Mouse (Mus musculus) heart, postnatal 4 days (tissue): Measurements from ENCODE around the gene Eif4g3. TPM values are rescaled to one million over a fixed set of nuclear protein-coding genes. Genes with fewer than 3 reads are reported as not detected.

Source experiments
- DNase-seq: peaks from one replicate; pipeline ENCODE4 v3.0.0; 2021
- total RNA-seq, 2 experiments: library from RNA; stranded (reverse); gene quantifications; 2 replicates each; pipeline ENCODE4 v1.2.3; 2021

The Eif4g3 gene
- total RNA-seq, 2 experiments from 2014 or later, result 57.8 to 59.2 TPM

DNA sequence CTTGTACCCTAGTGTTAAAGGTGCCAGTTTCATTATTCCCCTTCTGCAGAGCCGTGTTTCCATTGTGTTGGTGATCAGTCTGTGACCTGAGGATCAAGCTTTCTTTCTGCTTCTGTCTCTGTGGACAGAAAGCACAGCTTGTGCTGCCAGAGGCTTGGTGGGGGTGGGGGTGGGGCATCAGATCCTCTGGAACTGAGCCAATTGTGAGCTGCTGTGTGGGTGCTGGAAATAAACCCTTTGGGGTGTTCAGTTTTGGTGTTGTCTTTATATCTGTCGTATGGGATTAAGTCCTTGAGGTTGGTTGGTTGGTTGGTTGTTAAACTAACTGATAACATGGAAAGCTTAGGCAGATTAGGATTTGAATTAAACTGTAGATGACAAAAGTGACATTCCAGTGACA lies 171.0 kb downstream of the Eif4g3 start:
- no peak for DNase-seq

DNA sequence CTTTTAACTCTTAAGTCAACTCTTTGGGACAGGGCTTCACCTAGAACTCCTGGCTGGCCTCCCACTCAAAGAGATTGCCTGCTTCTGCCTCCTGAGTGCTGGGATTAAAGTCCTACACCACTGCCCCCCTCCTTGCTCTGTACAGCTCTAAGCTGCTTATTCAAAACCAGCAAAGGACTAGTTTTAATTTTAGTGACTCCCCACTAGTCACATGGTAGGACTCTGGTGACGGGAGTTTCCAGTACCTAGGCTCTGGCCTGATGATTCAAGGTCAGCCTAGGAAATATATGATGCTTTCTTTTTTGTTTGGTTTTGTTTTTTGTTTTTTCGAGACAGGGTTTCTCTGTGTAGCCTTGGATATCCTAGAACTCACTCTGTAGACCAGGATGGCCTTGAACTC lies 172.0 kb downstream of the Eif4g3 start:
- DNase-seq, result no peak

DNA sequence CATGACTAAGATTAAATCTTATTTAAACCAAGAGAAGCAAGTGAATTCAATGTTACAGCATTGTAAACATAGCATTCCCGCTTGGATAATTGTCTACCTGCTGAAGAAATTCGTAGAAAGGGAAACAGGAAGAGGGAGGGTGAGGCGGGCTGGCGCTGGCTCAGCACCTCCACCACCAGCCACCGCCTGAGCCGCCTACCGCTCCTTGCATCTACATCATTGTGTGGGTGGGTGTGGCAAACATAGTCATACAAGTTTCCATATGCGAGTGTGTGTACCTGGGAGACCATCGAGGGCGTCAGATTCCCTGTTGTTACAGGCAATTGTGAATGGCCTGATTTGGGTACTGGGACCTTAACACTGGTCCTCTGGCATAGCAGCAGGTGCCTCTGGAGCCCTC lies 173.7 kb downstream of the Eif4g3 start:
- no peak for DNase-seq

GRCm38 (mm10) chr4:138168162-138168561 lies 175.3 kb downstream of the Eif4g3 start:
- no peak for DNase-seq

DNA sequence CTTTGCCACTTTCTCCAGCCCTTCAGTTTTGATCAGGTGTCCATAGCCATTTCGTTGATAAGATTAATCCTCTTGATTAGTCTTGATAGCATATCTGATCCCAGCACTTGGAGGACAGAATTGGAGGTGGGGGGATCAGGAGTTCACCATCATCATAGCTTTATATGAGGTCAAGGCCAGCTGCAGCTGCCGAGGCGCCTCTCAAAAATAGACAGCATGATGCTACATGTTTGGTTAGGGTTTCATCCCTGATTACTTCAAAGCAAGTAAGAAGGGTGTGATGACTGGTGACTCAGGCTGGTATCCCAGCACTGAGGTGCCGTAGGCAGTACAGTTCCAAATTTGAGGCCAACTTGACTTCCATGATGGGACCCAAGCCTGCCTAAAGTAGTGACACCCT lies 176.6 kb downstream of the Eif4g3 start:
- DNase-seq, result no peak

- no peak for DNase-seq
Measured at GRCm38 (mm10) chr4:138172686-138173085, 179.9 kb downstream of the Eif4g3 start.

DNA sequence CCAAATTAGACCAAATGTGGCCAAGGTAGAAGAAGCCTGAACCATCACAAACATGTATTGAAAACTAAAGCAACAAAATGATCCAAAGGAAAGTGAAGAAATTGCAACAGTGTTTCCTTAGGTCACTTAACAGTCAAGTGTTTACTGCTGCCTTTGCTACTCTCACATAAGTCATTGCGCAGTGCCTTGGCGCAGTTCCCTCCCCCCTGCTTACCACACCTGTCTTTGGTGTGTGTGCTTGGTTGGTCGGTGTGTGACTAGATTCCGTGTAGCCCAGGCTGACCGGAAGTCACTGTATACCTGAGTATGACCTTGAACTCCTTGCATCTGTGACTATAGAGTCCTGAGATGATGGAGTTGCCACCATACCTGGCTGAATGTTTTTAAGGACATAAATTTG lies 186.6 kb downstream of the Eif4g3 start:
- DNase-seq, result no peak

GRCm38 (mm10) chr4:138180719-138181118 lies 187.9 kb downstream of the Eif4g3 start:
- no peak for DNase-seq

GRCm38 (mm10) chr4:138184056-138184455 lies 191.2 kb downstream of the Eif4g3 start:
- DNase-seq, result no peak

DNA sequence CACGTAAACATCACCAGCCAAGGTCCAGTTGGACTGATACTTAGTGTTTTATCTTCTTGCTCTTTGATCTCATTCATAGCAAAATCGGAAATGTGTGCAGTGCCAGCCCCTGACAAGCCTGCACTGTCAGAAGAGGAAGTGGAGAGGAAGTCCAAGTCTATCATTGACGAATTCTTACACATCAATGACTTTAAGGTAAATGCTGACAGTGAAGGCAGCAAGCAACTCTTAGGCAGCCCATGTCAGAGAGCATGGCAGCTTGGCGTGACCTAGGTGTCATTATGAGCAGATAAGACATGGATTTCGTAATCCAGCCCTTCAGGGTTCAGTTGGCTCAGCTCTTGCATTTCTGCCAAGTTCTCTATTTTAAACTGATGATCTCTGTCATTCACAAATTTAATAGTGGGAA lies 191.8 kb downstream of the Eif4g3 start:
- DNase-seq, result no peak

- no peak for DNase-seq
Measured at GRCm38 (mm10) chr4:138185961-138186360, 193.1 kb downstream of the Eif4g3 start.

DNA sequence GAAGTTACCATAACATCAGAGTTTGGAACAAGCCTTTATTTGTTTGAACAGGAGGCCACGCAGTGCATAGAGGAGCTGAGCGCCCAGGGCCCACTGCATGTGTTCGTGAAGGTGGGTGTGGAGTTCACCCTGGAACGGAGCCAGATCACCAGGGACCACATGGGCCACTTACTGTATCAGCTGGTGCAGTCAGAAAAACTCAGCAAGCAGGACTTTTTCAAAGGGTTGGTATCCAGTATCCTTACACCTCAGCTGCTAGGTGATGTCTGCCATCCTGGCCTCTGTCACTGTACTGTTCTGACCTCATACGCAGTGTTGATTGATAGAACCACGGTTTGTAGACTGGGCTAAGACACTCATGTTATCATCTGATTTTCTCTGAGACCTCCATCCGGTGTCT lies 195.2 kb downstream of the Eif4g3 start:
- peak; percentile 17 for DNase-seq

DNA sequence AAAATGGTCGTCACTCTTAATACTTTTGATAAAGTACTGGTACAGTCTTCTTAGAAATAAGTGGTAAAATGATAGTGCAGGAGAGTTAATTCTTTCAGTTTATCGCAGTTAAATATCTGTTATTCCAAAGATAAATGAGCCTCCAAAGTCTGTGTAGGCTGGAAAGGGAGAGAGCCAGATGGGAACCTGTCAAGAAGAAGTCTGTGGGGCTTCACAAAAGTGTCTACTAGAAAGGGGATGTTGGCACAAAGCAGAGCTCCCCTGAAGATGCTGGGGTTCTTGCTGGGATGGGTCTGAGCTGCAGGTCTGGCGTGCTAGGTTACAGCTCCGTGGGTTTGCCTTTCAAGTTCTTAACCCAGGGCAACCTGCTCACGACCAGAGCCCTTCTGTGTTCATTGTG lies 199.7 kb downstream of the Eif4g3 start:
- no peak for DNase-seq

- no peak for DNase-seq
Measured at GRCm38 (mm10) chr4:138200769-138201168, 207.9 kb downstream of the Eif4g3 start.

- DNase-seq, result no peak
Measured at GRCm38 (mm10) chr4:138201696-138202095, 208.9 kb downstream of the Eif4g3 start.

DNA sequence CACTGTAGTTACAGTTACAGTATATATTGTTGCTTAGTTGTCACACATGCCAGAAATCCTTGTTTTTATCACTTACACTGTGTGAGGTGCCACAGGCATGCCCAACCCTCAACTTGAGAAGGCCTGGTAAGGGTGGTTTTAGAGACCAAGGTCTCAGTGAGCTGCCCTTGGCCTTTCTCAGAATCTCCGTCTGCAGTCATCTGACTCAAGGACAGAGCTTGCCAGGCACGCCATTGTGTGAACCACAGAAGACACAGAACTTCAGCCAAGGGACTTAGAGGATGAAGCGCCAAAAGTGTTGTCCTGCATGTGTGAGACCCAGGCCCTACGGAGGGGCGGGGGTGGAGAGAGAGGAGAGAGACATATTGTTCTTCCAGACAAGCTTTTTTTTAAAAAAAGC lies 217.3 kb downstream of the Eif4g3 start:
- DNase-seq, result no peak

DNA sequence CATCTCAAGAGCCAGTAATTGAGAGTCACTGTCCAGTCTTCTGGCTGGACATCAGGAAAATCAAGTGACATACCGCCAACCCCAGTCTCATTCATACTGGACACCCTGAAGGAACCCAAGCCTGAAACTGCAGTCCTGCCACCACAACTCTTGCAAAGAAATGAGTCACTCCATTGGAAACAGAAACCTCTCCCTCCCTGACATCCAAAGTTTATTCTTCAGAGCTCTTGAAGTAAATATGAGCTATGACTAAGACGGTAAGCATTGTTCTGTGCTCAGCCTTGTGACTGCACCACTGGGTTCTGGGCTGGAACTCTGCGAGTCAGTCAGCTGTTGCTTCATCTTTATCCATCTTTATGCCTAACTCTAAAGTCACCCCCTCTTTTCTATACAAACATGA lies 221.0 kb downstream of the Eif4g3 start:
- no peak for DNase-seq

DNA sequence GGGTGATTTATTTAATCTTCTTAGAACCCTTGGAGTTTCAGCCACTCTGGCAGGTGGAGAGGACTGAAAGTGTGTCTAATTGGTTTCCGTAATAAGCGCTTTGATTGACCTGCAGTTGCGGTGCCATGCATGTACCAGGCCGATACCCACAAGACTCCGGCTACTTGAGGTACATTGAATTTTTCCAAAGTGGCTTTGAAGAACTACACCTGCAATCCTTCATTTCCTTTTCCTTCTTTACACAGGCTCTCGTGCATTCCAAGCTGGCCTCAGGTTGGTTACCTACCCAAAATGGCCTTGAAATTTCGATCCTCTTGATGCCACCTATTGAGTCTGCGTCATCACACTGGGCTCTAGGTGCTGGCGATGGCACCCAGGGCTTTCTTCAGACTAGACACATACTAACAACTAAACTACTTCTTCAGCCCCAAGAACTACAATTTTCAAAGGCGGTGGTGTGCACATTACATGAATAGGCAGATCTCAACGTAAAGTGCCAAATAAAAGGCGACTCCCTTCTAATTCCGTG lies 222.9 kb downstream of the Eif4g3 start:
- no peak for DNase-seq

DNA sequence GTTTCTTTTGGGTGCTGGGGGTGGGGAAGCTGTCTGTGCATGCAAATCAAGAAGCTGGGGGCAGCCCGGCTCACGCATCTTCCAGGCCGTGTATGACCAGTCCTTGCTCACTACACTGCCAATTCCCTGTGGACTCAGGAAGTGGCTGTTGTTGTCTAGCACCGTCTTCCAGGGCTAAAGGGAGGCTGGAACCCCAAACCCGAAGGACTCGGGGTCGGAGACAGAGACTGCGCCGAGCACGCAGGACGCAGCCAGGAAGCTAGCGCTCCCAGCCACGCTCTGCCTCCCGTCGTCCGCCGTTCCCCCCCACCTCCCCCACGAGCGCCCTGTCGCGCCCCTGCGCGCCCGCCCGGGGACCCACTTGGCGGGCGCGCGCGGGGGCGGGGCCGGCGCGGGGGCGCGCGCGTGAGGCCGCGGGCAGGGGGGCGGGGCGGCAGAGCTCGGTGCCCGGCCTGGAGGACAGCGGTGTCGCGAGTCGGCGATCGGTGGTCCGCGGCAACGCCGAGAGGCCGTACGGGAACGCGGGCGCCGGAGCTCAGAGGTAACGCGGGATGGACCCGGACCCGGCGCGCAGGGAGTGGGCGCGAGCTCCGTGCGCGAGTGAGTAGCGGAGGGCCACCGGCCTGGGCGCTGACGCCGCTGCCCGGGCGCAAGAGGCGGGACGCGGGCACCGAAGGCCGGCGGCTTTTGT lies 223.5 kb downstream of the Eif4g3 start, which contains the start of gene Hp1bp3:
Hp1bp3 (plus strand) TSS at position 97 of the 691 bp plus-strand sequence.
- peak; percentile 87 for DNase-seq

DNA sequence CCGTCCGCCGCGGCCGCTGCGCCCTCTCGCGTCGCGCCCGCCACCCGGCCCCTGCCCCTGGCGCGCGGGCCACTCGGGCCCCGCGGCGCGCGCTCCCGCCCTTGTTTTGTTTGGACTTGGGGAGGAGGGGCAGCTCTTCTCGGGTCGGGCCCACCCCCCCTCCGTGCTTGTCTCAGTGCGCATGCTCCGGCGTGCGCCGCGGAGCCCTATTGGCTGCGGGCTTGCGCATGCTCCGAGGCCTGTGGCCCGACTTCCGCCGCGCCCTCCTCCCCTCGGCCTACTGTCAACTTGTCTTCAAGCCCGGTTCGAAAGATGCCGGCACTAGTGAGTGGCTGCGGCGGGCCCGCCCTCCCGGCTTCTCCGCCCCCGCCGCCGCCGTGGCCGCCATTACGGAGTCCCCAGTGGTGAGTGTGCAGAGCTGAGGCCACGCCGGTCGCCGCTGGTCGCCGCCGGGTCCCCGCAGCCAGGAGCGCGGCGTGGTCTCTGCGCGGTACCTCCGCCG lies 224.1 kb downstream of the Eif4g3 start:
- peak; percentile 99 for DNase-seq

DNA sequence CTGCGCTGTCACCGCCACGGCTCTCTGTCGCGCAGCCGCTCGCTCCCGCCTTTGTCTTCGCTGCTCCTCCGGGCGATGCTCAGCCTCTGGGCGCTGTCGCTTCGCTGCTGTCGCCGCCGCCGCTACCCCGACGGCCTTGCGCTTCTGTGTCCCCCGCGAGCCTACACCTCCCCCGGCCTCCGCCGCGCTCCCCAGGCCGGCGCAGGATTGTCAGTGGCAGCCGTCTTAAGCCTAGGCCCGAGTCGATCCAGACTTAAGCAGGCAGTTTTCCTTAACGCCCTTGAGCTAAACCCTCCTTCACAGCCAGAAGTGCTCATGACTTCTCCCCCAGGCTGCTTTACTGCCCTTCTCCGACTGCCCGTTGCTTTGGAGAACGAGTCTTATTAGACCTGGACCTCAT lies 224.6 kb downstream of the Eif4g3 start:
- peak; percentile 44 for DNase-seq

- no peak for DNase-seq
Measured at GRCm38 (mm10) chr4:138217951-138218685, 225.3 kb downstream of the Eif4g3 start.

GRCm38 (mm10) chr4:138219331-138219730 lies 226.5 kb downstream of the Eif4g3 start:
- no peak for DNase-seq

DNA sequence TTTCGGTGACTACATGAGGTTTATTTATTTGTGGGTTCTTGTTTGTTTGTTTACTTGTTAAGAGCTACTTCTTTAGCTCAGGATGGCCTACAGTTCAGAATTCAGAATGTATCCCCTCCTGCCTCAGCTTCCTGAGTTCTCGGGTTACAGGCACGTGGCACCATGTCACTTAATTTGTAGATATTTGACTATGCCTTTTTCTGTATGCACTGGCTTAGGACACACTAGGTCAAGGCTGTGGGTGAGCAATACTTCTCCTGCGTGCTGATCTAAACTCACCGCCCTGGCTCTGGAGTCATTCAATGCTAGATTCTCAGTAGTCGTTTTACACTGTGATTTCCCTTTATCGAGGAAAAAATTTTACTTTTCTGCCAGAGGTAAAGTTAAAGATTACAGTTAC lies 227.9 kb downstream of the Eif4g3 start:
- DNase-seq, result no peak
